ENCODE assay signal across 8 mouse cellular contexts in the genomic region with DNA sequence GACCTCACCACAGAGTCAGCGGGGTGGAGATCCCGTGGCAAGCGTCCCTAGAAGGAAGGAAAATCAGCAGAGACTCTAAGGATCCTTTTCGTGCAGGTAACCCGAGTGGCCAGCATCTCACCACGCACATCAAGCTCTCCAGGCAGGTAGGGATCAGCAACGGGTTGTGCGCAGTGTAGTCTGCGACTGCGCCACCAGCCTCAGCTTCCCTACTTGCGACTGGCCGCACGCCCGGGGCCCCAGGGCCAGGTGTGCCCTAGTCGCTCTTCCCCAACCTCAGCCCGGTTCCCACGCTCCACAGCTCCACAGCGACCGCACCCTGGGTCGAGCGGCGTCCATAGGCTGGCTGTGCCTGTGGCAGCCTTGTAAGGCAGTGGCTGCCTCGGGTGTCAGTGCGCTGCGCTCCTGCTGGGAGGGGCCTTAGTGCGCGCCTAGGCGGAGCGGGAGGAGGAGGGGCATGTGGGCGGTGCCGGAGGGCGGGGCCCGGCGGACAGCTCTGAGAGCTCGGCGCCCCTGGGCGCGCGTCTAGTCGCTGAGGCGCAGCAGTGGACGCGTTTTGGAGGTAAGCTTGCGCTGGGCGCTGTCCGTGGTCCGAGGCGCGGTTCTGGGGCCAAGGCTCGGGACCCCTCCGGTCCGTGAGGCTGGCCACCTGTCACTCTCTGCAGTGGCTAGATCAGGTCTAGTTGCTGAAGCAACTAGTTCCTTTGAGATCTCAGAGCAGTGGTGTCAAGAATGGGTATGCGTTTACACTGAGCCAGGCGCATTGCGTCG. TPM values are rescaled to one million over a fixed set of nuclear protein-coding genes. Genes with fewer than 3 reads are reported as not detected.
DNase-seq lines count a peak whose midpoint lies in the region; ATAC-seq lines count a peak whose summit lies in the region.

TSS of gene Tppp (plus strand) at position 460 of the 771 bp plus-strand sequence.

- peak; percentile 98 for DNase-seq in adrenal gland, postnatal 36 days
- DNase-seq in heart, adult 11 months: peak; percentile 100
- DNase-seq in kidney, adult 11 months: peak; percentile 92
- DNase-seq in left cerebral cortex, postnatal 4 days: peak; percentile 83
- DNase-seq in midbrain, embryonic 11.5 days (ENCODE audit: low spot score, missing footprints): peak; percentile 96
- DNase-seq in right cerebral cortex, postnatal 4 days: peak; percentile 84
- peak; percentile 91 for DNase-seq in yolk sac, embryonic 10.5 days (ENCODE audit: low spot score)

- no peaks in the 10 kb centered on the region for H3K36me3 ChIP-seq in embryonic facial prominence, embryonic 12.5 days
- H3K36me3 ChIP-seq in midbrain, embryonic 11.5 days (ENCODE audit: control insufficient read depth, insufficient read depth, low read length): no peaks in the 10 kb centered on the region

- under 1% methylated on average over 56 of the region's 56 CpGs for WGBS in embryonic facial prominence, embryonic 12.5 days
- WGBS in midbrain, embryonic 11.5 days: under 1% methylated on average over 54 of the region's 56 CpGs

- peaks cover 30% of the 10 kb centered on the region for H3K27me3 ChIP-seq in embryonic facial prominence, embryonic 12.5 days
- peaks cover 19% of the 10 kb centered on the region; the same call in 1 of the 2 replicates for H3K27me3 ChIP-seq in midbrain, embryonic 11.5 days (ENCODE audit: control insufficient read depth, insufficient read depth, low read length)

- intact Hi-C loops in left cerebral cortex, postnatal 4 days (cut with DNase I): no loop called here

- H3K27ac ChIP-seq in embryonic facial prominence, embryonic 12.5 days: no peak within 1 kb of the TSS
- H3K27ac ChIP-seq in midbrain, embryonic 11.5 days (ENCODE audit: low read depth, low read length): no peak within 1 kb of the TSS

- H3K4me3 ChIP-seq in embryonic facial prominence, embryonic 12.5 days: peak within 1 kb of the TSS; percentile 48
- H3K4me3 ChIP-seq in midbrain, embryonic 11.5 days (ENCODE audit: low read depth, low read length): peak within 1 kb of the TSS; percentile 50

- peak; percentile 94 for ATAC-seq in embryonic facial prominence, embryonic 12.5 days (ENCODE audit: insufficient number of reproducible peaks, insufficient read depth, low FRiP score, low TSS enrichment)
- ATAC-seq in midbrain, embryonic 11.5 days (ENCODE audit: low FRiP score): peak; percentile 92

- H3K4me2 ChIP-seq in embryonic facial prominence, embryonic 12.5 days (replicated peaks): peak within 1 kb of the TSS; percentile 99
- H3K4me2 ChIP-seq in midbrain, embryonic 11.5 days: peak within 1 kb of the TSS; percentile 98

- no peaks in the 10 kb centered on the region for H3K9me3 ChIP-seq in embryonic facial prominence, embryonic 12.5 days
- H3K9me3 ChIP-seq in midbrain, embryonic 11.5 days (ENCODE audit: control insufficient read depth, low read length): no peaks in the 10 kb centered on the region

- H3K4me1 ChIP-seq in embryonic facial prominence, embryonic 12.5 days: 0 out of 2 replicates have a peak, but pooled peaks cover 9% of the 10 kb centered on the region
- H3K4me1 ChIP-seq in midbrain, embryonic 11.5 days (ENCODE audit: control insufficient read depth, insufficient read depth, low read length): peaks cover 10% of the 10 kb centered on the region; the same call in 1 of the 2 replicates

- peak within 1 kb of the TSS; percentile 46 for H3K9ac ChIP-seq in embryonic facial prominence, embryonic 12.5 days
- peak within 1 kb of the TSS; percentile 53 for H3K9ac ChIP-seq in midbrain, embryonic 11.5 days (ENCODE audit: low read length)

RNA-seq across cellular contexts. Expression of gene Tppp, which starts in this region (rescaled TPM):
- total RNA-seq in adrenal gland, postnatal 36 days (2021): 10 to 100 TPM; 10.1 to 14.2 TPM
- 0.89 and 1.1 TPM in 2 replicates for polyA plus RNA-seq in embryonic facial prominence, embryonic 12.5 days (2016; fragmentation: Nextera tagmentation; extraction: Ambion mirVana)
- 10 to 100 TPM; 37.7 to 37.9 TPM for total RNA-seq in left cerebral cortex, postnatal 4 days (2021)
- 3.4 and 3.8 TPM in 2 replicates for polyA plus RNA-seq in midbrain, embryonic 11.5 days (2014; fragmentation: Nextera tagmentation; extraction: Ambion mirVana)
